Mouse (Mus musculus) adipocyte (in vitro differentiated cells): ENCODE measurements around the gene Cebpb.

Source experiments
- DNase-seq: peaks from one replicate; pipeline ENCODE4 v3.0.0-alpha.2; 2016; ENCODE audit warnings: low spot score

The Cebpb gene

GRCm38 (mm10) chr2:167665972-167666713 is 22.6 kb upstream of the Cebpb start:
- DNase-seq = no peak

DNA sequence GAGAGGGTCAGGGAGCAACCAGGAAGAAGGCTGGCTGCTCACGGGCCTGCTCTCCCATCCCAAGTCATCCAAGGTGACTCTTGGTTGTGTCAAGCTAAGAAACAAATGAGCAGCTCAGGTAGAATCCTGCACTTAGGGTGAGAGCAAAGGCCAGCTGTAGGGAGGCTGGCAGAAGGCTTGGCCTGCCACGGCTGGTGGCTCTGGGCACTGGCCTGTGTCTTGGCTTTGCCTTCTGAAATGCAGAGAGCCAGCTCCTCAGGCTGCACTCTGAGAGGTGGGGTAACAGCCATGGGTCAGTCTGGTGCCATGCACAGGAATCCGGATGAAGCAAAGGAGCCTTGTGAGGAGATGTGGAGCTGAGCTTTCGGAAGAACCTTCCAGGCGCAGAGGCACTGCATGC is 20.3 kb upstream of the Cebpb start:
- DNase-seq = no peak

- no peak for DNase-seq
Observed at GRCm38 (mm10) chr2:167669398-167669797, 19.3 kb upstream of the Cebpb start.

- DNase-seq = peak; percentile 56
Observed at GRCm38 (mm10) chr2:167671101-167671633, 17.5 kb upstream of the Cebpb start.

- DNase-seq = no peak
Observed at GRCm38 (mm10) chr2:167672212-167672685, 16.5 kb upstream of the Cebpb start.

DNA sequence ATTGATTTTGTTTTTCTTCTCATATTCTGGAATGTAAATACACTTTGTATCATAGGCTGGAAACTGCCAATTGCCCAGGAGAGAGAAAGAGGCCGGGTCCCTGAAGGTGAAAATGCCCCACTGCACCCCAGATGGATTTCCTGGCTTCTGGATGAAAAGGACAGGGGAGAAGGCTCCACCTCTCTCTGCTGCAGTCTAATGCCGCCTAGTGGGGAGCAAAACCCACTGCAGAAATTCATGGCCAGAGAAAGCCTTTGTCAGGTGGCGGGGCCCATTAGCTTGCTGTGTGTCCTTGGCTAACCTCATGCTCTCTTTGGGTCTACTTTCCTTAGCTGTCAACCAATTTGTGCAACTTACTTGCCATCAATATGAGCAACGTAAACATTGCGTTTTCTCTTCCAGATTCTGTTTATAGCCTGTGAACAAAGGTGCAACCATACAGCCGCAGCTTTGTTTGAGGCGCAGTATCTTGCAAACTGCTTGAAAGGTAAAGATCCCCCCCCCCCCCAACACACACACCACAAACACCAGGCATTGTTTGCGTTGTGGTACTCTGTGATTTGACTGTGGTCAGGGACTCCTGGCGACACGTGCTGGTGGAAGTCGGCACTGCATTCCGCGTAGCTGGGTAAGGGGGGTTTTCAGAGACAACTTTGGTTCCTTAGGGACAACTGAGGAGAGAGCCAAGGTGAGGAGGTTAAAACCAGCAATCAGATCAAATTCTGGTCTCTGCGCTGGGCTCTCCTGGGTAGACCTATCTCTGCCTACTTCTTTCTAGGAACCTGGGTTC is 13.4 kb upstream of the Cebpb start:
- DNase-seq = peak; percentile 51

GRCm38 (mm10) chr2:167678600-167678999 is 10.1 kb upstream of the Cebpb start:
- no peak for DNase-seq

DNA sequence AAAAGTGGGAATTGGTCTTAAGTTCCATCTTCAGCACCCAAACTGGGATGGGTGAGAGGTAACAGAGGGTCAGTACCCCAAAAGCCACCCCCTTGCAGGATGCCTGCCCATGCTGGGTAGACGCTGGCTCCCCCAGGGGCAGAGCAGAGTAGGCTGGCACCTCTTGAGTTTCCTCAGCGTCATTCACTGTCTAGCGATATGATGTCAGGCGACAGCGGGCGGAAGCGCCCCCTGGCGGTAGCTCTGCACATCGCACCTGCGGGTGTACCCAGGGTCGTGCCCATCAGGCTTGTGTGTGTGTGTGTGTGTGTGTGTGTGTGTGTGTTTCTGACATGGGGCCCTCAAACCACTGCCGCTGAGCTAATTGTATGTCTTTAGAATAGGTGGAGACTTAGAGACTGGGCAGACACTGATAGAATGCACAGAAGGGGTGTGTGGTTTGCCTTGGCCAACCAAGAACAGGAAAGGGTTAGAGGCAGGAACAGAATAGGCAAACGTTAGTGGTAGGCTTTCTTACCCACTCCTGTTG is 8.7 kb upstream of the Cebpb start:
- peak; percentile 61 for DNase-seq

GRCm38 (mm10) chr2:167680657-167681056 is 8.1 kb upstream of the Cebpb start:
- DNase-seq = peak; percentile 59

- DNase-seq = no peak
Observed at GRCm38 (mm10) chr2:167683721-167684120, 5.0 kb upstream of the Cebpb start.

GRCm38 (mm10) chr2:167685137-167685536 is 3.6 kb upstream of the Cebpb start:
- peak; percentile 98 for DNase-seq

DNA sequence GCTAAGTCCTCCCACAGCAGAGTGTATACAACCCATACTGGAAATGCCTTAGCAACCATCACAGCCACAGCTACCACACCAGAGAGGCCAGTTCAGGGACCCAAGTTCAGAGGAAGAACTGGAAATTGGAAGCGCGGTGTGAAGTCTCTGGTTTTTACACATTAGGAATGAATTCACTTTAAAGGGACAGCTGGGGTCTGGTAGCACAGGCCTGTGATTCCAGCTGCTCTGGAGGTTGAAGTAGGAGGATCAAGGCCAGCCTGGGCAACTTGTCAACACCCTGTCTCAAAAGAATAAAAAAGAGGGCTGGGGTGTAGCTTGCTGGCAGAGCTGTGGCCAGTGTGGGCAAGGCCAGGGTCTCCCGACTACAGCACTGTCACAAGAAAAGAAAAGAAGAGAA is 2.9 kb upstream of the Cebpb start:
- no peak for DNase-seq

DNA sequence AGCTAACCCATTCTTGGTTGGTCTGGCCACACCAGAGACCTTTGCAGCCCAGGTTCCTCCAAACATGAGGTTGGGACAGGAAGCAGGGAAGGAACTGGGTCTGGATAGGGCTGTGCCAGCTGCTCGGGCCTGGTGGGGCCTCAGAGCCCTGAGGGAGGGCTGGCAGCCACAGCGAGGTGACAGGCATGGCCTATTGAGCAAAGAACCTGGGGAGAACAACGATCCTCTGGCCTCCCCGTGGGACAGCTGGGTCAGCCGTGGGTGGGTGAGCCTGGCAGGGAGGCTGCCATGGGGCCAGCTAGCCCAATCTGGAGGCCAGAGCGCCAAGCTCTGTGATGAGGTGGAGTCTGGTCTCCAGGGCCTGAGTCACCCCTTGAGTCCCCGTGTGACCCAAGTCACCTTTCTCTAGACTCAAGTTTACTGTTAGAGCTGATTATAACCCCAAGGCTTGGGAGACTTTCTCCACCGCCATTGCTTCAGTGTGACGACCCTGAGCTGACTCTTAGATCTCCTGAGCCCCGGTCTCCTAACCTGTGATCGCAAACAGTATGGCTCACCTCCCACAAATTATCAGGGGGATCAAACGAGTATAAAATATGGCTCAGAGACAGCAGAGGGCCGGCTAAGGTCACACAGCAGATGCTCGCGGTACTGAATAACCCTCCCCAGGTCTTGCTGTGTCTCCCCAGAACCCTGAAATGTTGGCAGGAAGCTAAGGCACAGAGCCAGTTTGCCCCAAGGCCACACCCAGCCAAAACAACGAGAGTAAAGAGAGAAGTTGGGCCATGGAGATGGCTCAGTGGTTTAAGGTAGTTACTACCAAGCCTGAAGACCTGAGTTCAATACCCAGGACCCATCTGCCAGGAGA is 2.1 kb upstream of the Cebpb start:
- no peak for DNase-seq

DNA sequence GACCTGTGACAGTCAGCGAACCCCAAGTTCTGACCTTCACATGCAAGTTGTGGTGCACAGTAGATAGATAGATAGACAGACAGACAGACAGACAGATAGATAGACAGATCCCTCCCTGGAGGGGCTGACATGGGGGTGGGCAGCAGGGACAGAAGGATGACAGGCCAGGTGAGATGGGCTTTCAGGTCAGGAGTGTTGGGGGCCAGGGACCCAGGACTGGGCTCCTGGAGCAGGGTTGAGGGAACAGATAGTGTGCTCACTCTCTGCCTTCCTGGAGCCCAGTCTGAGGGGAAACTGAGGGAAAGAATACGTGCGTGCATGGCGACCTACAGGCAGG is 1.5 kb upstream of the Cebpb start:
- DNase-seq = no peak

DNA sequence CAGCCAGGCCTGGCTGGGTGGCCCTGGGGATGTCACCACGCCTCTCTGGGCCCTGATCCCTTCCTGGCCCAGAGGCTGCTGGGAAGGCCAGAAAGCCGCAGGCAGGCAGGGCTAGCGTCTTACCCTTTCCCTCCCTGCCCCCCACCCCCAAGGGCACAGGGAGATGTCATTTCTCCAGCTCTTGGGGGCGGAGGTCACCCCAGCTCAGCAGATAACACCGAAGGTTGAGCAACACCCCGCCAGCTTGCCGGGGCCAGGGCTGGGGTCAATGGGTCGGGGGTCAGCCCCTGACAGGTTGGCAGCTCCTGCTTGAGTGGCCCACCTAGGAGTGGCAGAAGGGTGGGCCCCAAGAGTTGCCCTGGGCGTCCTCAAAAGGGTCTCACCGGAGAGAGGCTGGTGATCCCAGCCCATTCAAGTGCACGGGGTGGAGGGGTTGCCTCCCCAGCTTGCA is 1.0 kb upstream of the Cebpb start:
- no peak for DNase-seq

DNA sequence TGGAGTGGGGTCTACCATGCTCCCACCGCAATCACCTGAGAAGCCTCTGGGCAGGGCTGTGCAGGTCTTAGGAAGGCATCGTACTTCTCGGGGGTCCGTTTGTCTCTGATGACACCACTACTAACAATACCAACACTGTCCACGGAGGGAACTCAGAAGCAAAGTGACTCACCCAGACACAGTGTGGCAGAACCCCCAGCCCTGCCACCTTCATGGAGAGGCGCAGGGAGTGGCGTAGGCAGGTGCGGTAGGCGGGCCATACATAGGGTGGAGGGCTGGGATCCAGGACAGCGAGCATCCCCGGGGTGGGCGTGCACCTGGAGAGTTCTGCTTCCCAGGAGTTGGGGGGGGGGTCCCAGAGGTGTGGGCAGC is 603 bp upstream of the Cebpb start:
- DNase-seq = no peak

DNA sequence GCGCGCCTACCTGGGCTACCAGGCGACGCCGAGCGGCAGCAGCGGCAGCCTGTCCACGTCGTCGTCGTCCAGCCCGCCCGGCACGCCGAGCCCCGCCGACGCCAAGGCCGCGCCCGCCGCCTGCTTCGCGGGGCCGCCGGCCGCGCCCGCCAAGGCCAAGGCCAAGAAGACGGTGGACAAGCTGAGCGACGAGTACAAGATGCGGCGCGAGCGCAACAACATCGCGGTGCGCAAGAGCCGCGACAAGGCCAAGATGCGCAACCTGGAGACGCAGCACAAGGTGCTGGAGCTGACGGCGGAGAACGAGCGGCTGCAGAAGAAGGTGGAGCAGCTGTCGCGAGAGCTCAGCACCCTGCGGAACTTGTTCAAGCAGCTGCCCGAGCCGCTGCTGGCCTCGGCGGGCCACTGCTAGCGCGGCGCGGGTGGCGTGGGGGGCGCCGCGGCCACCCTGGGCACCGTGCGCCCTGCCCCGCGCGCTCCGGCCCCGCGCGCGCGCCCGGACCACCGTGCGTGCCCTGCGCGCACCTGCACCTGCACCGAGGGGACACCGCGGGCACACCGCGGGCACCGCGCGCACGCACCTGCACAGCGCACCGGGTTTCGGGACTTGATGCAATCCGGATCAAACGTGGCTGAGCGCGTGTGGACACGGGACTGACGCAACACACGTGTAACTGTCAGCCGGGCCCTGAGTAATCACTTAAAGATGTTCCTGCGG is 945 bp downstream of the Cebpb start, which contains the start of gene Tmem189:
Gene Tmem189 (minus strand): TSS at position 322 of the 718 bp plus-strand sequence.
- DNase-seq = peak; percentile 73

GRCm38 (mm10) chr2:167690219-167690961 is 1.7 kb downstream of the Cebpb start:
- no peak for DNase-seq

GRCm38 (mm10) chr2:167690962-167691311 is 2.2 kb downstream of the Cebpb start:
- no peak for DNase-seq

DNA sequence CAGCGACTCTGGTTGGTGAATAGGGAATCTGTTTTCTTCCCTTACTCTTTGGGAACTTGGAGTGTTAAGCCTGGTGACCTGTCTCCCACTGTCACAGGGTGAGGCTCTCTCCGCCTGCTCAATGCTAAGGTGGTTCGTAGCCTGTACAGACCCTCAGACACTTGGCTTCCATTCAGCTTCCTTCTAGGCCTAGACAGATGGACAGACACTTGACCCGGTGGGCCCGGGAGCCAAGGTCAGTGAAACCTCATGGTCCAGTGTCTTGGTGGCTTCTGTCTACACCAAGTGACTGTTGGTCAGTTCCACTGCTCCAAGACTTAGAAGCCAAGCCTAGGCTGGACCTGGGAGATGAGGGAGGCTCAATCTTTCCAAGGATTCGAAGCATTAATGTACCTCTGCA is 2.7 kb downstream of the Cebpb start:
- peak; percentile 80 for DNase-seq
